Mouse (Mus musculus) myocyte (in vitro differentiated cells): ENCODE results near the gene Rchy1.

Experiments
- CEBPB ChIP-seq: IDR thresholded peaks from 2 replicates; pipeline ENCODE4 v1.6.1; 2011; ENCODE audit warnings: mild to moderate bottlenecking, moderate library complexity; ENCODE audit not compliant: poor library complexity, insufficient read depth, severe bottlenecking
- MAX ChIP-seq: IDR thresholded peaks from one replicate; pipeline ENCODE4 v1.6.1; 2011; ENCODE audit warnings: low read depth, mild to moderate bottlenecking, control low read depth
- MYOG ChIP-seq, 3 experiments: IDR thresholded peaks; one replicate each; pipeline ENCODE4 v1.6.1; 2011; ENCODE audit warnings: control low read depth in 2 of 3, low read depth in 2 of 3, mild to moderate bottlenecking in 2 of 3; ENCODE audit not compliant: insufficient read length in 2 of 3, control insufficient read depth in 1 of 3, insufficient read depth in 1 of 3
- POLR2A ChIP-seq: IDR thresholded peaks from one replicate; pipeline ENCODE4 v1.6.1; 2011; ENCODE audit warnings: low read depth, mild to moderate bottlenecking, control low read depth, moderate library complexity; ENCODE audit not compliant: insufficient read length
- POLR2AphosphoS2 ChIP-seq: IDR thresholded peaks from one replicate; pipeline ENCODE4 v1.6.1; 2011; ENCODE audit warnings: low read depth, control low read depth; ENCODE audit not compliant: insufficient read length
- SRF ChIP-seq: IDR thresholded peaks from one replicate; pipeline ENCODE4 v1.6.1; 2011; ENCODE audit warnings: low read depth; ENCODE audit not compliant: control insufficient read depth, insufficient read length

DNA sequence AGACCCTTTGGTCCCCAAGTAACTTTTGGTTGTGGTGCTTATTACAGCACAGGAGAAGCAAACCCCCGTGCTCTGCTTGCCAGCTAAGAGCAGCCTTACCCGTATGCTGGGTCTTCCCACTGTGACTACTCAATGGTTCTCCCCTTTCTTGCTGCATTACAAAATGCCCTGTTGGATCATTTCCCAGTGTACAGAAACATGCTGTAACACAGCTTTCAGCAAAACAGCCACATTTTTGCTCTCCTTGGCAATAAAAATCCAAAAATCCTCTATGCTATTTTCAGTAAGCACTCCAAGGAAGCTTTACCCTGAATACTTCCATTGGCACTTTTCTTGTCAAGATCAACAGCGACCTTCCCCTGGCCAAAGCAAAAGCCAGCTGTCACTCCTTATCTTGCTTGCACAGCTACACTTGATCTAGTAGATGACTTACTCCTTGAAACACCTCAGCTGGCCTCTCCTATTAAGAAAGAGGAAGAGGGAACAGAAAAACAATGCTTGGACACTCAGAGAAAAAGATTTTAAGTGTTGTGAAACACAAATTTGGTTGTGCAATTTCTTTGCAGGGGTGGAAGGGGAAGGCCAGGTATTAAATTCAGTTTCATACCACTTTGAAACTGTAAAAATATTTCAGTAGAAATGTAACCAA is 2.1 kb downstream of the Rchy1 start:
- TF ChIP-seq POLR2A (no peak), MAX (no peak), CEBPB (no peak), SRF (no peak), POLR2AphosphoS2 (no peak), MYOG (IDR thresholded peaks at IDR 0.05; ENCODE audit: control insufficient read depth in 1 of 3, insufficient read depth in 1 of 3, insufficient read length in 2 of 3, low read depth in 2 of 3) (peak in 1 of 3 experiments; percentile 61)
